Mouse (Mus musculus): ENCODE results near the gene Snhg11.

GRCm38 (mm10) chr2:158361678-158362320 lies 13.6 kb upstream of the Snhg11 start:
- no peak for TF ChIP-seq POLR2A (IDR thresholded peaks at IDR 0.05; ENCODE audit: borderline replicate concordance, extremely low read depth, low read depth, low read length)
- 0 out of 2 replicates have a peak, but pooled peaks have one; percentile 11 for TF ChIP-seq CTCF (IDR thresholded peaks at IDR 0.05; ENCODE audit: insufficient read depth, low read length)

Measured in lung, adult 2 months (tissue).